Mouse (Mus musculus) megakaryocyte, embryonic 14.5 days (primary cell): ENCODE data around the gene Gm20481.

Experiments used
- FLI1 ChIP-seq: IDR thresholded peaks from 2 replicates; pipeline ENCODE4 v1.6.1; 2012; ENCODE audit warnings: low read length, inconsistent platforms, mixed read lengths
- GATA1 ChIP-seq: IDR thresholded peaks from 3 replicates; pipeline ENCODE4 v1.6.1; 2012; ENCODE audit warnings: mixed read lengths, low read length, inconsistent platforms, borderline replicate concordance

DNA sequence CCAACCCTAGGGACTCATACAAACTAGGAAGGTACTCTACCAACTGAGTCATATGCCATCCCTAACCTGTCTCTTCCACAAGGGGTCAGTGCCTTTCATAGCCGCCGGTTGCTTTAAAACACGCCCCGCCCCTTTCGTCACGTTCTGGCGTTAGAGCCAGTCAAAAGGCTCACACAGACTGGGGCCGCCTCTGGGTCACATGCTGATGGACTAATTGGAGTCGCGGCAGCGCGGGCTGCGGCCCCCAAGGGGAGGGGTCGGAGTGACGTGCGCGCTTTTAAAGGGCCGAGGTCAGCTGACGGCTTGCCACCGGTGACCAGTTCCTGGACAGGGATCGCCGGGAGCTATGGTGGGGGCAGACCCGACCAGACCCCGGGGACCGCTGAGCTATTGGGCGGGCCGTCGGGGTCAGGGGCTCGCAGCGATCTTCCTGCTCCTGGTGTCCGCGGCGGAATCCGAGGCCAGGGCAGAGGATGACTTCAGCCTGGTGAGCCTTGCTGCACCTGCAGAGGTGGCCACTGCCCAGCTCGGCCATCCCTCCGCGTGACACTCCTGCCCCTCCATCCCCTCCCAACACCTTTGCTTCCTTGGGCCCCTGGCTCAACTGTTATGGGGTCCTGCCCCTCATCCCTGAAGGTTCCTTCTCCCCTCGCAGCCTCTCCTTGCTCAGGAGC lies 38.5 kb upstream of the Gm20481 start, which contains the start of gene Neu1:
- TF ChIP-seq GATA1 (no peak), FLI1 (no peak)
